Mouse (Mus musculus) CD4-positive naive resting alpha-beta T cell, adult 57 days (primary cell): ENCODE results near the gene Nkapd1. TPM values are rescaled to one million over a fixed set of nuclear protein-coding genes. Genes with fewer than 3 reads are reported as not detected.

Experiments used
- total RNA-seq: library from RNA; stranded (reverse); gene quantifications from one replicate; pipeline ENCODE4 v1.2.4, GENCODE M21; 2023

The Nkapd1 gene
- total RNA-seq = 28.4 TPM

GRCm38 (mm10) chr9:50616766-50617603 lies at the start of gene Nkapd1, which contains the start of gene Pih1d2:
TSS of gene Nkapd1 (minus strand) at chr9:50617464.
TSS of gene Pih1d2 (plus strand) at chr9:50617321.

GRCm38 (mm10) chr9:50659392-50660217 lies 42.3 kb upstream of the Nkapd1 start, which contains the start of gene Dlat:
TSS of gene Dlat (minus strand) at chr9:50659780.

GRCm38 (mm10) chr9:50603189-50603997 lies 13.9 kb downstream of the Nkapd1 start, which contains the start of the genes Sdhd and Timm8b:
TSS of gene Sdhd (minus strand) at chr9:50603812.
TSS of gene Timm8b (plus strand) at chr9:50603910.

GRCm38 (mm10) chr9:50561145-50561917 lies 55.9 kb downstream of the Nkapd1 start, which contains the start of gene Tex12:
TSS of gene Tex12 (minus strand) at chr9:50561325.

Other genes starting within 250 kb of the Nkapd1 start
- gene Plet1, start 122.9 kb downstream of the Nkapd1 start, total RNA-seq = not detected
- gene Pts, start 88.7 kb downstream of the Nkapd1 start, total RNA-seq = 49.0 TPM
- gene Il18, start 62.6 kb downstream of the Nkapd1 start, total RNA-seq = 1.5 TPM
- 0.44 TPM for gene Bco2, start 62.3 kb downstream of the Nkapd1 start, total RNA-seq
- gene Tex12, start 56.1 kb downstream of the Nkapd1 start, total RNA-seq = not detected
- gene Sdhd, start 13.7 kb downstream of the Nkapd1 start, total RNA-seq = 57.6 TPM
- gene Timm8b, start 13.6 kb downstream of the Nkapd1 start, total RNA-seq = 45.3 TPM
- gene Pih1d2, start 143 bp downstream of the Nkapd1 start, total RNA-seq = 0.62 TPM
- 26.2 TPM for gene Dlat, start 42.3 kb upstream of the Nkapd1 start, total RNA-seq
- not detected for gene Dixdc1, start 122.1 kb upstream of the Nkapd1 start, total RNA-seq
- not detected for gene 2310030G06Rik, start 129.1 kb upstream of the Nkapd1 start, total RNA-seq
- 2.2 TPM for gene Cryab, start 133.9 kb upstream of the Nkapd1 start, total RNA-seq
- gene Hspb2, start 134.9 kb upstream of the Nkapd1 start, total RNA-seq = not detected
- gene Fdxacb1, start 150.8 kb upstream of the Nkapd1 start, total RNA-seq = 5.1 TPM
- gene Alg9, start 157.6 kb upstream of the Nkapd1 start, total RNA-seq = 15.9 TPM
- 14.8 TPM for gene 1110032A03Rik, start 158.1 kb upstream of the Nkapd1 start, total RNA-seq
- 64.2 TPM for gene Ppp2r1b, start 227.8 kb upstream of the Nkapd1 start, total RNA-seq